19 mouse cellular contexts compared by ENCODE assay signal in the genomic region with DNA sequence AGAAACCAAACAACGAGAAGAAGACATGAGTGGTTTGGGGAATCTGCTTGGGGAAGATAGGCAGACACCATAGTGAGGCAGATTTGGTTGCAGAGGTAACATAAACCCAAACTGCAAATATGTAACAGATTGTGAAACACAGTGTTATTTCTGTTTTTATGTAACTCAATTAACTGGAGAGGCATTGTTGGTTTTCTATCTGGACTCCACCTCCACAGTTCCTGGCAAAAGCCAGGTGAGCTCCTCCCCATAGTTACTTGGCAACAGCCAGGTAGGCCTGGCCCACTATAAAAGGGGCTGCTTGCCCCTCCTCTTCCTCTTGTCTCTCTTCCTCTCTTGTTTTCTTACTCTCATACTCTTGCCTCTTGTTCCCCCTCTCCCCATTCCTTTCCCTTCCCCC. TPM values are rescaled to one million over a fixed set of nuclear protein-coding genes. Genes with fewer than 3 reads are reported as not detected.
"Had no signal": no experiment of that assay in that cellular context is flagged by ENCODE, and none has a peak within 500 bp of the region (broad histone marks: within the 10 kb centered on the region; RNA-seq: fewer than 3 reads in every experiment).

No protein-coding gene starts in this region.

- H3K4me1 ChIP-seq: lung, embryonic 15.5 days; midbrain, embryonic 13.5 days; midbrain, embryonic 15.5 days; neural tube, embryonic 12.5 days had no signal

- H3K27me3 ChIP-seq: lung, embryonic 15.5 days; megakaryocyte, embryonic 14.5 days; midbrain, embryonic 13.5 days; midbrain, embryonic 15.5 days; neural tube, embryonic 12.5 days; stomach, embryonic 15.5 days had no signal

- H3K9ac ChIP-seq: lung, embryonic 15.5 days; midbrain, embryonic 13.5 days; midbrain, embryonic 15.5 days; neural tube, embryonic 12.5 days; stomach, embryonic 15.5 days had no signal

- H3K4me2 ChIP-seq: lung, embryonic 15.5 days; midbrain, embryonic 11.5 days; midbrain, embryonic 13.5 days; midbrain, embryonic 15.5 days; neural tube, embryonic 12.5 days; stomach, embryonic 15.5 days had no signal

- ATAC-seq: lung, postnatal 0 days; midbrain, embryonic 15.5 days had no signal

- H3K4me3 ChIP-seq: lung, embryonic 15.5 days; megakaryocyte, embryonic 14.5 days; midbrain, embryonic 13.5 days; midbrain, embryonic 15.5 days; neural tube, embryonic 12.5 days; stomach, embryonic 15.5 days had no signal

- DNase-seq: lung, adult 2 months; lung, postnatal 14 days; lung, postnatal 36 days; right cerebral cortex, postnatal 14 days; thymus, adult 2 months; thymus, postnatal 25 days; thymus, postnatal 4 days had no signal

- H3K36me3 ChIP-seq: lung, embryonic 15.5 days; midbrain, embryonic 13.5 days; midbrain, embryonic 15.5 days; neural tube, embryonic 12.5 days; stomach, embryonic 15.5 days had no signal

- H3K27ac ChIP-seq: lung, embryonic 15.5 days; macrophage; midbrain, embryonic 13.5 days; midbrain, embryonic 15.5 days; neural tube, embryonic 12.5 days; stomach, embryonic 15.5 days; stomach, postnatal 0 days had no signal

- H3K9me3 ChIP-seq: lung, embryonic 15.5 days; megakaryocyte, embryonic 14.5 days; midbrain, embryonic 13.5 days; midbrain, embryonic 15.5 days; neural tube, embryonic 12.5 days; stomach, embryonic 15.5 days had no signal

RNA-seq across cellular contexts. Expression of a gene that starts 40.0 kb away (rescaled TPM):
- polyA plus RNA-seq: lung, embryonic 15.5 days; midbrain, embryonic 11.5 days; midbrain, embryonic 13.5 days; midbrain, embryonic 15.5 days; midbrain, postnatal 0 days; neural tube, embryonic 12.5 days; neural tube, embryonic 14.5 days; stomach, postnatal 0 days had no signal
